Mouse (Mus musculus) effector memory CD4-positive, alpha-beta T cell, adult 5 months (primary cell): ENCODE measurements around the gene Ydjc. TPM values are rescaled to one million over a fixed set of nuclear protein-coding genes. Genes with fewer than 3 reads are reported as not detected.

ENCODE experiments used
- polyA plus RNA-seq: library from polyadenylated mRNA; unstranded; fragments of 100-300 nt; shearing (Covaris generic); gene quantifications from one replicate; pipeline ENCODE4 v1.2.1, GENCODE M21; 2017

The Ydjc gene
- polyA plus RNA-seq: 5.0 TPM

DNA sequence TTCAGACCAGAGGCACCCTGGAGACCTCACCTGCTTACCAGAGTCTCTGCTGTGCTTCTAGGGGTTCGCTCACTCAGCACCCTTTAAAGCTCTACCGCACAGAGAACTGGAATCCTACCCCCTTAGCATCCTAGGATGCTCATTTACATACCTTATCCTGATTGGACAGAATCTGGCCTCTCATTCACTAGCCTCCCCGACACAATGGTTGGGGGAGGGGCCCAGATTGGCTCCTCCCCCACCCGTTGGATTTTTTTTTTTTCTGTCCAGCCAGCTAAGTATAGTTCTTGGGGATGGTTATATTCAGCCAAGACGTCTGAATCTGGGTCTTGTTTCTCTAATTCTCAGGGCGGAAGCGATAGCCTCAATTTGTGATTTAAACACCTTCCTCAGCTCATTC is at the start of gene Ydjc:
TSS of gene Ydjc (plus strand) at position 283 of the 400 bp plus-strand sequence.

GRCm38 (mm10) chr16:17110771-17111743 is 33.4 kb upstream of the Ydjc start, which contains the start of gene Ppil2:
TSS of gene Ppil2 (minus strand) at chr16:17111257.

DNA sequence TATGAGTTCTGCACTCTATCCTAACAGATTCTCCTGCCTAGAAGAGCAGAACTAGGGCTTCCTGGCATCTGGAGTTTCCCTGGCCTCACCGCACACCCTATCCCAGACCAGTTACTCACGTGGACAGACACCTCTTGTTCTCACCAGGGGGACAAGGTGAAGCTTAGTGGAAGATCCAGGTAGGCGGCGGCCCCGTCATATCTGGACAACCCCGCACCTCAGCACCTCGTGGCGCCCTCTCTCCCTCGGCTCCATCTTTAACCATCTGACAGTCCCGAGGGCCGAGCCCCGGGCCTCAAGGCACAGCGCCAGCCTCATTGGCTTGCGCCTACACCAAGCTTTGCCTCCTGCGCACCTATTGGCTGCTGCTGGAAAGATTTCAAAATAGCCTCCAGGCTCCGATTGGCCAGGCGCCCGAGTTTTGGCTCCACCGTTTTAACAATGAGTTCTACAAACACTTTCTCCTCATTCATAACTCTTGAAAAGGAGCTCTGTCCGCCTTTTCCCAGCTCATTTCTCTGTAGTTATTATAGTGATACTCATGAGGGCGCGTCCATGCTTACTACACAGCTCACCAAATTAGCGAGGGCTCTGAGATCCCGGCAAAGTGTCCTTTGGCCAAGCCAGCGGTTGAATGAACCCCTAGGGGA is 19.4 kb upstream of the Ydjc start, which contains the start of gene 2610318N02Rik:
TSS of gene 2610318N02Rik (minus strand) at position 297 of the 650 bp plus-strand sequence.

DNA sequence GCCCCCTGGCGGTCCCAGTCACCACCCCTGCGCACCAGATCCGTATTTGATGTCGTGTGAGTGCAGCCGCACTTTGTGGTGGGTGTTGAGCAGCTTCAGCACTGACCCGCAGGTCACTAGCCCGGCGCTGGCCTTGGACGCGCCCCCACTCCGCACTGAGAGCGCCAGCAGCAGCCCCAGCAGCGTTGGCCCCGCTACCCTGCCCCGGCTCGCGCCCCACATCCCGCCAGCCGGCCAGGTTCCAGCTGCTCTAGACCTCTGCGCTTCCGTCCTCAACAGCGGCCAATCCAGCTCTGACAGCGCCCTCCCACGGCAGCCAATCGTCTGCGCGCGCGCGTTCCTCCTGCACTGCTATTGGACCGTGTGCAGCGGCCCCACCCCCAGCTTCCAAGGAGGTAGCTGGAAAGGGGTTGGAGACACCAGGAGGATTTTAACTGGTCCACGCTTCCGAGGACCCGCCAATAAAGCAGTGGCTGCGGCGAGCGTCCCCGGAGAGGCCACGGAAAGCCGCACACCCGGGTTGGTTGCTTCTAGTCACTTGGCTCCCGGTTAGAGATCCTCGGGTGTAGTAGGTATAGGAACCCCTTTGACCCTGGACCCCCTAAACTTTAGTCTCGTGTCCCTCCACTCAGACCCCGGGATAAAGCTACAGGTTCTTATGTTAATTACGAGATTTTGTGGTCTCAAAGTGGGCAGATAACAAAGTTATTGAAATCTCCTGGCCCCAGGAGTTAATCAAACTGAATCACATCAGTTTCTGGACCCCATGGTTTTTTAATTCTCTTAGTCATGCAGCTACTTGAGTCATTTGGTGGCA is 12.1 kb upstream of the Ydjc start, which contains the start of gene Sdf2l1:
TSS of gene Sdf2l1 (minus strand) at position 295 of the 817 bp plus-strand sequence.

DNA sequence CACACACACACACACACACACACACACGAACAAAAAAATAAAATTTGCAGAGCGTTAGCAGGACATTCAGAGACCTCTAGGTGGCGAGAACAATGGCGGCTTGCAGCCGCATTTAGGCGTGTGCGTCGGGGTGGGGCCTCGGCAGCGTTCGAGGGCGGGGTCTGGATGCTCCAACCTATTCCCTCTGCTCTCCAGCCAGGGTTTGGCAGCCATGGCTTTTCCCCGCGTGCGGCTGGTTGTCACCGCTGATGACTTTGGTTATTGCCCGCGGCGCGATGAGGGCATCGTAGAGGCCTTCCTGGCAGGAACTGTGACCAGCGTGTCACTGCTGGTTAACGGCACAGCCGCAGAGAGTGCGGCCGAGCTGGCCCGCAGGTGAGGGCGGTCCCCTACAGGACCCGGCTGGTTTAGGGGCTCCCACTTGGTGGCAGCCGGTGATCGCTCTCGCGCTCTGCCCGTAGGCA is 2.4 kb downstream of the Ydjc start, which contains the start of gene Ccdc116:
TSS of gene Ccdc116 (minus strand) at position 458 of the 464 bp plus-strand sequence.

GRCm38 (mm10) chr16:17202549-17202948 is 58.1 kb downstream of the Ydjc start, which contains the start of gene Ube2l3:
TSS of gene Ube2l3 (minus strand) at chr16:17202649.

GRCm38 (mm10) chr16:17208389-17209361 is 64.3 kb downstream of the Ydjc start, which contains the start of gene Rimbp3:
TSS of gene Rimbp3 (plus strand) at chr16:17208603.

Other genes starting within 250 kb of the Ydjc start
- 14.0 TPM for gene Ppm1f, start 248.2 kb upstream of the Ydjc start, polyA plus RNA-seq
- gene Mapk1, start 161.2 kb upstream of the Ydjc start, polyA plus RNA-seq: 171 TPM
- 0.91 TPM for gene Ypel1, start 74.9 kb upstream of the Ydjc start, polyA plus RNA-seq
- gene Ppil2, start 33.4 kb upstream of the Ydjc start, polyA plus RNA-seq: 172 TPM
- 1.8 TPM for gene 2610318N02Rik, start 19.5 kb upstream of the Ydjc start, polyA plus RNA-seq
- gene Sdf2l1, start 12.2 kb upstream of the Ydjc start, polyA plus RNA-seq: 23.0 TPM
- gene Ccdc116, start 2.6 kb downstream of the Ydjc start, polyA plus RNA-seq: 0.36 TPM
- gene Ube2l3, start 58.0 kb downstream of the Ydjc start, polyA plus RNA-seq: 226 TPM
- 0.06 TPM for gene Rimbp3, start 64.0 kb downstream of the Ydjc start, polyA plus RNA-seq
- 3.1 TPM for gene Hic2, start 89.0 kb downstream of the Ydjc start, polyA plus RNA-seq
- 137 TPM for gene Tmem191c, start 131.5 kb downstream of the Ydjc start, polyA plus RNA-seq
- gene Serpind1, start 186.8 kb downstream of the Ydjc start, polyA plus RNA-seq: 0.67 TPM